Mouse (Mus musculus) hindbrain, embryonic 16.5 days (tissue): ENCODE data around the gene Eif2b5. TPM values are rescaled to one million over a fixed set of nuclear protein-coding genes. Genes with fewer than 3 reads are reported as not detected.
"Not testable (repeated sequence)": the region's sequence is repeated elsewhere in the genome, so short reads cannot be mapped to it uniquely, and the experiment has no call there.

Experiments
- ATAC-seq: fragments of 200-750 bp; cut with Nextera tagmentation; 2 replicates; pipeline ENCODE4 v1.8.0; 2017; ENCODE audit warnings: moderate TSS enrichment, moderate library complexity
- H3K27ac ChIP-seq: fragments of 300-500 bp; sonication (generic); 2 replicates; pipeline ENCODE4 v1.5.1; 2014; ENCODE audit warnings: low read depth, mild to moderate bottlenecking, control low read depth, low read length, moderate library complexity
- H3K27me3 ChIP-seq: fragments of 300-500 bp; sonication (generic); replicated peaks from 2 replicates; pipeline ENCODE4 v1.6.1; 2014; ENCODE audit warnings: low read length; ENCODE audit not compliant: control insufficient read depth, insufficient read depth
- H3K36me3 ChIP-seq: fragments of 300-500 bp; sonication (generic); 2 replicates; pipeline ENCODE4 v1.6.1; 2014; ENCODE audit warnings: mild to moderate bottlenecking, low read length, moderate library complexity, mixed read lengths; ENCODE audit not compliant: control insufficient read depth, insufficient read depth
- H3K4me1 ChIP-seq: fragments of 300-500 bp; sonication (generic); 2 replicates; pipeline ENCODE4 v1.6.1; 2014; ENCODE audit warnings: low read depth, low read length; ENCODE audit not compliant: control insufficient read depth, insufficient read depth
- H3K4me2 ChIP-seq: fragments of 300-500 bp; sonication (generic); 2 replicates; pipeline ENCODE4 v1.6.1; 2014; ENCODE audit warnings: mild to moderate bottlenecking, low read length, control low read depth, moderate library complexity
- H3K4me3 ChIP-seq: fragments of 300-500 bp; sonication (generic); 2 replicates; pipeline ENCODE4 v1.5.1; 2014; ENCODE audit warnings: mild to moderate bottlenecking, low read length, control low read depth, moderate library complexity
- H3K9ac ChIP-seq: fragments of 300-500 bp; sonication (generic); 2 replicates; pipeline ENCODE4 v1.6.1; 2014; ENCODE audit warnings: low read depth, mild to moderate bottlenecking, control low read depth, low read length, moderate library complexity
- H3K9me3 ChIP-seq: fragments of 300-500 bp; sonication (generic); 2 replicates; pipeline ENCODE4 v1.6.1; 2014; ENCODE audit warnings: mild to moderate bottlenecking, low read length, moderate library complexity; ENCODE audit not compliant: control insufficient read depth
- WGBS: fragments of 180-500 bp; shearing (Covaris S2); extraction: QIAGEN DNeasy Blood & Tissue Kit; methylation state at CpG from one replicate; pipeline ENCODE4 v1.1.7; 2014; 5-methylcytosine and 5-hydroxymethylcytosine counted together
- polyA plus RNA-seq: library from polyadenylated mRNA; unstranded; fragments of >200 nt; fragmentation: Nextera tagmentation; extraction: Ambion mirVana; gene quantifications from 2 replicates; pipeline ENCODE4 v1.2.1, GENCODE M21; 2015

Gene Eif2b5
- polyA plus RNA-seq: 97.3 and 104 TPM in 2 replicates

DNA sequence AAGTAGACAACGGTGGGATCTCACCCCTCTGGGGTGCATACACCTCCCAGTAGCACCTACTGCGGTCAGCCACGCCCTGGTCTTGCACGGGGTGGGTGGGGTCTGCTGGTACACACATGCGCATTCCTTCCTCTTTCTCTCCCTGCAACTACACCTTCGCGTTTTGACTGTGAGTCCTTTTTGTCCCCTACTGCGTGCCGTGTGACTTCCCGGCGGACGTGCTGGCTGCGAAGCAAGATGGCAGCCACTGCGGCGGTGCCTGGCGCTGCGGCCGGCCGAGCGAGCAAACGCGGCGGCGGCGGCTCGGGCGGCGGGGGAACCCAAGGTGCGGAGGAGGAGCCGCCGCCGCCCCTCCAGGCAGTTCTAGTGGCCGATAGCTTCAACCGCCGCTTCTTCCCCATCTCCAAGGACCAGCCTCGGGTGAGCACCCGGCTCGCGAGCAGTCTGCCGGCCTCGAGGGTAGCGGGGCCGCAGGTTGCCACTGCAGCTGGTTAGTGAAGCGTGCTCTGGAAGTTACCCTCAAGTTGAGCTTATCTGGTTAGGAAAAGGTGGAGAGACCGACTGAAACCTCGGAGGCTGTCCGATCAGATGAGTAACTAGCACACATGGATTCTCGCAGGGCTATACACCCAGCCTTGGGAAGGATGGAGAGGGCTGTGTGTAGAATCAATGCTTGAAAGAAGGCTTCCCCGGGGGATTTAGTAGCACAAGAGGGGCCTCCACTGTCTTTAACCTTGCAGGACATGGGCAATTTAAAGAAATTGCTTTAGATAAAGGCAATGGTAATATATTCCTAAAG lies at the start of gene Eif2b5:
Gene Eif2b5 (plus strand): TSS at position 141 of the 799 bp plus-strand sequence.
- under 1% methylated on average over 49 of the region's 49 CpGs for WGBS
- Histone ChIP-seq H3K36me3 (peaks cover 32% of the 10 kb centered on the region), H3K9me3 (no peaks in the 10 kb centered on the region), H3K27me3 (no peaks in the 10 kb centered on the region; the same call in 1 of the 2 replicates), H3K27ac (peak within 1 kb of the TSS; percentile 84), H3K4me2 (peak within 1 kb of the TSS; percentile 86), H3K4me3 (peak within 1 kb of the TSS; percentile 92), H3K4me1 (peaks cover 16% of the 10 kb centered on the region), H3K9ac (peak within 1 kb of the TSS; percentile 91)
- ATAC-seq: peak; percentile 96

DNA sequence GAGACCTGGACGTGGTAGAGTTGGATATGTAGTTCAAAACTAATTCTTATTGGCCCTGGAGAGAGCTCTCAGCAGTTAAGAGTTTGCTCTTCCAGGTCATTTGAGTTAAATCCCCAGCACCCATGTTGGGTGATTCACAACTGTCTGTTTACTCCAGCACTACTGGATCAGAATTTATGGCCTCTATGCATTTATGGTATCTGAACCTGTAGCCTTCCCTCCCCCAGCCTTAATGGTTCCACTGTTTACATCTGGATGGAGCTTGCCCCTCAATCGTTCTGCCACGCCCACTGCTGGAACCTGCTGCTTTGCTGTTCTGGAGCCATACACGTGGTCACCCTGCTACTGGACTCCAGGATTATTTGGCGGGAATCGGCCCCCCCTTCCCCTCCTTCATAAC lies 46.8 kb upstream of the Eif2b5 start:
- Histone ChIP-seq H3K27ac (no peak overlapping the region), H3K4me1 (no peaks in the 10 kb centered on the region), H3K9ac (no peak overlapping the region), H3K36me3 (no peaks in the 10 kb centered on the region), H3K9me3 (no peaks in the 10 kb centered on the region), H3K27me3 (no peaks in the 10 kb centered on the region), H3K4me2 (no peak overlapping the region), H3K4me3 (no peak overlapping the region)
- WGBS: 76% methylated on average over 6 of the region's 6 CpGs
- ATAC-seq: no peak

- no peaks in the 10 kb centered on the region for H3K36me3 ChIP-seq
- no peak overlapping the region for H3K27ac ChIP-seq
- no peak overlapping the region for H3K9ac ChIP-seq
- no peak overlapping the region for H3K4me3 ChIP-seq
- H3K27me3 ChIP-seq: no peaks in the 10 kb centered on the region
- H3K4me2 ChIP-seq: no peak overlapping the region
- no peak for ATAC-seq
- H3K9me3 ChIP-seq: no peaks in the 10 kb centered on the region
- WGBS: 91% methylated on average over 6 of the region's 6 CpGs
- no peaks in the 10 kb centered on the region for H3K4me1 ChIP-seq
Measured at GRCm38 (mm10) chr16:20454155-20454654, 44.4 kb upstream of the Eif2b5 start.

DNA sequence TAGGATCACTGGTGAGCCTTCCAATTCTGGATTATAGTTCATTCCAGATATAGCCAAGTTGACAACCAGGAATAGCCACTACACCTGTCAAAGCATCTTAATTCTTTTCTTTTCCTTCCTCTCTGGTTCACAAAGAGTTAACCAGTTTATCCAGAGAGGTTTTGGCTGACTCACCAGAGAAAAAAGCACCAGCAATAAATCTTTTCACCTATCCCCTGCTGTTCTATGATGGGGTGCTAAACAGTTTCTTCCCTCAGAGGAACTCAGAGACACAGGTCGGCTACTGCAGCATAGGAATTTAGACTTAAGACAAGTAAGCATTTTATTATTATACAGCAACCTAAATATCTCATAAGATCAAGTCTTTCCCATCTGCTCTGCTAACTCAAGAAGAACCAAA lies 42.5 kb upstream of the Eif2b5 start:
- Histone ChIP-seq H3K9me3 (no peaks in the 10 kb centered on the region), H3K4me2 (no peak overlapping the region), H3K9ac (no peak overlapping the region), H3K4me3 (no peak overlapping the region), H3K4me1 (no peaks in the 10 kb centered on the region), H3K27me3 (no peaks in the 10 kb centered on the region), H3K36me3 (no peaks in the 10 kb centered on the region), H3K27ac (no peak overlapping the region)
- no peak for ATAC-seq
- 23% methylated on average over 1 of the region's 1 CpGs for WGBS

GRCm38 (mm10) chr16:20458736-20459135 lies 39.9 kb upstream of the Eif2b5 start:
- H3K36me3 ChIP-seq, ATAC-seq, H3K27ac ChIP-seq, H3K27me3 ChIP-seq, H3K9ac ChIP-seq, H3K4me2 ChIP-seq, H3K9me3 ChIP-seq, H3K4me3 ChIP-seq, H3K4me1 ChIP-seq: not testable (repeated sequence)
- 96% methylated on average over 5 of the region's 5 CpGs for WGBS

DNA sequence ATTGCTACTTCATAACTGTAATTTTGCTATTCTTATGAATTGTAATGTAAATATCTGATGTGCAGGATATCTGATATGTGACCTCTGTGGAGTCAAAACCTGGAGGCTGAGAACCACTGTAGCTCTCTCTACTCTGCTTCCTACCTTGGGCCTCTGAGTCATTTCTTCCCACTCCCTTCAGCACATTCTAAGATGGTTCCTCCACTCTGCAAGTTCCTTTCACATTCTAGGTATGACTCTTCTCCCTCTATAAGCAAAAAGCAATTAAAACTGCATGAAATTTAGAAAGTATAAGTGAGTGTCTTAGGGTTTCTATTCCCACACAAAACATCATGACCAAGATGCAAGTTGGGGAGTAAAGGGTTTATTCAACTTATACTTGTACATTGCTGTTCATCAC lies 33.9 kb upstream of the Eif2b5 start:
- Histone ChIP-seq H3K4me3 (no peak overlapping the region), H3K4me2 (no peak overlapping the region), H3K9me3 (0 out of 2 replicates have a peak, but pooled peaks cover 2% of the 10 kb centered on the region), H3K27ac (no peak overlapping the region), H3K9ac (no peak overlapping the region), H3K4me1 (no peaks in the 10 kb centered on the region), H3K36me3 (no peaks in the 10 kb centered on the region), H3K27me3 (no peaks in the 10 kb centered on the region)
- no peak for ATAC-seq

- H3K4me3 ChIP-seq: no peak overlapping the region
- WGBS: 93% methylated on average over 2 of the region's 2 CpGs
- H3K4me2 ChIP-seq: no peak overlapping the region
- no peaks in the 10 kb centered on the region for H3K4me1 ChIP-seq
- no peaks in the 10 kb centered on the region for H3K36me3 ChIP-seq
- H3K9ac ChIP-seq: no peak overlapping the region
- ATAC-seq: no peak
- H3K9me3 ChIP-seq: no peaks in the 10 kb centered on the region
- H3K27me3 ChIP-seq: no peaks in the 10 kb centered on the region
- no peak overlapping the region for H3K27ac ChIP-seq
Measured at GRCm38 (mm10) chr16:20470981-20471380, 27.6 kb upstream of the Eif2b5 start.

- no peaks in the 10 kb centered on the region for H3K9me3 ChIP-seq
- no peak overlapping the region for H3K9ac ChIP-seq
- H3K27me3 ChIP-seq: no peaks in the 10 kb centered on the region
- no peak for ATAC-seq
- H3K4me1 ChIP-seq: no peaks in the 10 kb centered on the region
- H3K27ac ChIP-seq: no peak overlapping the region
- no peak overlapping the region for H3K4me2 ChIP-seq
- WGBS: 86% methylated on average over 1 of the region's 1 CpGs
- H3K36me3 ChIP-seq: no peaks in the 10 kb centered on the region
- H3K4me3 ChIP-seq: no peak overlapping the region
Measured at GRCm38 (mm10) chr16:20471686-20472085, 26.9 kb upstream of the Eif2b5 start.

- Histone ChIP-seq H3K9me3 (no peaks in the 10 kb centered on the region), H3K4me3 (no peak overlapping the region), H3K9ac (no peak overlapping the region), H3K27ac (no peak overlapping the region), H3K4me1 (no peaks in the 10 kb centered on the region), H3K4me2 (no peak overlapping the region), H3K36me3 (no peaks in the 10 kb centered on the region), H3K27me3 (no peaks in the 10 kb centered on the region)
- no peak for ATAC-seq
- WGBS: 54% methylated on average over 1 of the region's 1 CpGs
Measured at GRCm38 (mm10) chr16:20473748-20474147, 24.9 kb upstream of the Eif2b5 start.
